Mouse (Mus musculus) megakaryocyte, adult 5-6 weeks (primary cell): ENCODE data around the gene Neurod2. TPM values are rescaled to one million over a fixed set of nuclear protein-coding genes. Genes with fewer than 3 reads are reported as not detected.

Experiments used
- total RNA-seq, 2 experiments: library from RNA; stranded (forward) in 1 of 2; stranded (reverse) in 1 of 2; fragments of 153-499, 151-499 nt in 1 of 2; fragments of 221-1000, 200-1000 nt in 1 of 2; gene quantifications; 2 replicates each; pipeline versions ENCODE4 v1.2.3 to v1.2.4; 2015 to 2017

Neurod2 gene
- total RNA-seq, 2 experiments from 2014 or later = not detected

Other genes with a start within 250 kb of the Neurod2 start
- gene Fbxl20, start 179.2 kb downstream of the Neurod2 start, total RNA-seq (2015) = 11.3 and 12.6 TPM in 2 replicates
- gene Fbxl20, start 179.2 kb downstream of the Neurod2 start, total RNA-seq (2017) = 12.4 and 14.8 TPM in 2 replicates
- 64.5 and 70.6 TPM in 2 replicates for gene Med1, start 136.4 kb downstream of the Neurod2 start, total RNA-seq (2015)
- gene Med1, start 136.4 kb downstream of the Neurod2 start, total RNA-seq (2017) = 32.5 and 36.3 TPM in 2 replicates
- 40.6 and 43.8 TPM in 2 replicates for gene Cdk12, start 126.6 kb downstream of the Neurod2 start, total RNA-seq (2015)
- gene Cdk12, start 126.6 kb downstream of the Neurod2 start, total RNA-seq (2017) = 50.2 and 52.2 TPM in 2 replicates
- not detected in 2 replicates for gene Ppp1r1b, start 18.8 kb upstream of the Neurod2 start, total RNA-seq (2015)
- gene Ppp1r1b, start 18.8 kb upstream of the Neurod2 start, total RNA-seq (2017) = not detected in 2 replicates
- 24.0 and 28.5 TPM in 2 replicates for gene Stard3, start 28.7 kb upstream of the Neurod2 start, total RNA-seq (2015)
- 36.0 and 39.9 TPM in 2 replicates for gene Stard3, start 28.7 kb upstream of the Neurod2 start, total RNA-seq (2017)
- not detected in 2 replicates for gene Tcap, start 54.2 kb upstream of the Neurod2 start, total RNA-seq (2015)
- not detected in 2 replicates for gene Tcap, start 54.2 kb upstream of the Neurod2 start, total RNA-seq (2017)
- not detected in 2 replicates for gene Pnmt, start 56.8 kb upstream of the Neurod2 start, total RNA-seq (2015)
- not detected in 2 replicates for gene Pnmt, start 56.8 kb upstream of the Neurod2 start, total RNA-seq (2017)
- gene Pgap3, start 70.8 kb upstream of the Neurod2 start, total RNA-seq (2015) = 2.1 and 3.3 TPM in 2 replicates
- 2.2 and 2.7 TPM in 2 replicates for gene Pgap3, start 70.8 kb upstream of the Neurod2 start, total RNA-seq (2017)
- gene Erbb2, start 82.8 kb upstream of the Neurod2 start, total RNA-seq (2015) = not detected in 2 replicates
- gene Erbb2, start 82.8 kb upstream of the Neurod2 start, total RNA-seq (2017) = 0.28 TPM in 1 of 2 replicates, not detected in the other
- 56.6 and 65.4 TPM in 2 replicates for gene Mien1, start 109.3 kb upstream of the Neurod2 start, total RNA-seq (2015)
- gene Mien1, start 109.3 kb upstream of the Neurod2 start, total RNA-seq (2017) = 31.5 and 38.0 TPM in 2 replicates
- gene Grb7, start 116.7 kb upstream of the Neurod2 start, total RNA-seq (2015) = not detected in 2 replicates
- gene Grb7, start 116.7 kb upstream of the Neurod2 start, total RNA-seq (2017) = not detected in 2 replicates
- gene Ikzf3, start 216.4 kb upstream of the Neurod2 start, total RNA-seq (2015) = 6.0 and 9.9 TPM in 2 replicates
- gene Ikzf3, start 216.4 kb upstream of the Neurod2 start, total RNA-seq (2017) = 6.6 and 11.0 TPM in 2 replicates
- 0.34 and 5.4 TPM in 2 replicates for gene Zpbp2, start 221.4 kb upstream of the Neurod2 start, total RNA-seq (2015)
- gene Zpbp2, start 221.4 kb upstream of the Neurod2 start, total RNA-seq (2017) = 0.81 TPM in 1 of 2 replicates, not detected in the other